Comparison of ENCODE assay signal across 8 mouse cellular contexts in the genomic region with DNA sequence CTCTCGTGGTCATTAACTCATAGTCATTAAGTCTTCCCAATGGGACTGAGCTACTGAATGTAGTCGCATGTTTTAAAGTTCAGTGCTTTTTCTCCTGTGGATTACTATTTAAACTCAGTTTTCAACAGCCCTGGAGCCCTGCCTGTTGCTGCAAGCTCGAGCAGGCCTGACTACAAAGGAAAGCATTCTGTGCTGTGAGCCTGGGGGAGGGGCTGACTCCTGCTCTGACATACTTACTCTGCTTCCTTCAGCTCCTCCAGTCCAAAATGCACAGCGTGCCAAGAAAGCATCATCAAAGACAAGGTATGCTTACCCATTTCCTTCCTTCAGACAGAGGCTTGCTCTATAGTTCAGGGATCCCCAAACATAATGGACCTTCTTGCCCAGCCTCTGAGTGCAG. TPM values are rescaled to one million over a fixed set of nuclear protein-coding genes. Genes with fewer than 3 reads are reported as not detected.
DNase-seq lines count a peak whose midpoint lies in the region; ATAC-seq and TF ChIP-seq lines count a peak whose summit lies in the region.
"Had no signal": no experiment of that assay in that cellular context is flagged by ENCODE, and none has a peak within 500 bp of the region (broad histone marks: within the 10 kb centered on the region; RNA-seq: fewer than 3 reads in every experiment).

No protein-coding gene starts in this region.

- TF ChIP-seq POLR2A in cerebellum, adult 2 months (IDR thresholded peaks at IDR 0.05; ENCODE audit: borderline replicate concordance, insufficient read depth, low read length) = no peak

- 39% methylated on average over 4 of the region's 4 CpGs for WGBS in lung, embryonic 16.5 days
- 32% methylated on average over 4 of the region's 4 CpGs for WGBS in embryonic facial prominence, embryonic 13.5 days
- WGBS in stomach, embryonic 16.5 days = 49% methylated on average over 4 of the region's 4 CpGs
- WGBS in liver, embryonic 12.5 days (ENCODE audit: insufficient replicate concordance) = 66% methylated on average over 4 of the region's 4 CpGs
- WGBS in cerebellum, adult 2 months = 47% methylated on average over 4 of the region's 4 CpGs

- H3K4me3 ChIP-seq in lung, embryonic 16.5 days (ENCODE audit: low read length) = no peak overlapping the region
- no peak overlapping the region for H3K4me3 ChIP-seq in embryonic facial prominence, embryonic 13.5 days
- no peak overlapping the region for H3K4me3 ChIP-seq in stomach, embryonic 16.5 days (replicated peaks; ENCODE audit: low read length)
- no peak overlapping the region for H3K4me3 ChIP-seq in liver, embryonic 12.5 days
- no peak overlapping the region for H3K4me3 ChIP-seq in cerebellum, adult 2 months (replicated peaks; ENCODE audit: insufficient read depth, low read depth, low read length)

- no peak for DNase-seq in lung, postnatal 14 days
- DNase-seq in kidney, adult 8-10 months = peak; percentile 30 to 38
- no peak for DNase-seq in cerebellum, adult 2 months

- TF ChIP-seq CTCF in cerebellum, adult 2 months (IDR thresholded peaks at IDR 0.05; ENCODE audit: borderline replicate concordance, insufficient read depth, low read depth, low read length) = no peak

- peak overlapping the region; percentile 69 for H3K27ac ChIP-seq in lung, embryonic 16.5 days (ENCODE audit: low read length)
- peak overlapping the region; percentile 78 for H3K27ac ChIP-seq in embryonic facial prominence, embryonic 13.5 days
- H3K27ac ChIP-seq in stomach, embryonic 16.5 days (ENCODE audit: low read length) = peak overlapping the region; percentile 74
- H3K27ac ChIP-seq in liver, embryonic 12.5 days = no peak overlapping the region
- H3K27ac ChIP-seq in cerebellum, adult 2 months (ENCODE audit: insufficient read depth, low read length) = no peak overlapping the region

- H3K9me3 ChIP-seq in lung, embryonic 16.5 days (ENCODE audit: control insufficient read depth, low read length) = no peaks in the 10 kb centered on the region
- H3K9me3 ChIP-seq in embryonic facial prominence, embryonic 13.5 days = no peaks in the 10 kb centered on the region
- H3K9me3 ChIP-seq in stomach, embryonic 16.5 days (replicated peaks; ENCODE audit: control insufficient read depth, low read length) = no peaks in the 10 kb centered on the region
- H3K9me3 ChIP-seq in liver, embryonic 12.5 days (replicated peaks) = no peaks in the 10 kb centered on the region

- no peaks in the 10 kb centered on the region for H3K27me3 ChIP-seq in lung, embryonic 16.5 days (ENCODE audit: control insufficient read depth, insufficient read depth, low read depth, low read length)
- no peaks in the 10 kb centered on the region for H3K27me3 ChIP-seq in embryonic facial prominence, embryonic 13.5 days
- no peaks in the 10 kb centered on the region for H3K27me3 ChIP-seq in stomach, embryonic 16.5 days (ENCODE audit: control insufficient read depth, insufficient read depth, low read length)
- no peaks in the 10 kb centered on the region for H3K27me3 ChIP-seq in liver, embryonic 12.5 days (replicated peaks)
- H3K27me3 ChIP-seq in cerebellum, adult 2 months (ENCODE audit: control insufficient read depth, insufficient read depth, low read length) = no peaks in the 10 kb centered on the region

- no peak overlapping the region for H3K4me2 ChIP-seq in lung, embryonic 16.5 days (ENCODE audit: low read depth, low read length)
- H3K4me2 ChIP-seq in embryonic facial prominence, embryonic 13.5 days = no peak overlapping the region
- H3K4me2 ChIP-seq in stomach, embryonic 16.5 days (ENCODE audit: low read depth, low read length) = no peak overlapping the region
- no peak overlapping the region for H3K4me2 ChIP-seq in liver, embryonic 12.5 days

- H3K36me3 ChIP-seq in lung, embryonic 16.5 days (ENCODE audit: control insufficient read depth, insufficient read depth, low read length) = peaks cover 4% of the 10 kb centered on the region; the same call in 1 of the 2 replicates
- peaks cover 53% of the 10 kb centered on the region for H3K36me3 ChIP-seq in embryonic facial prominence, embryonic 13.5 days
- no peaks in the 10 kb centered on the region for H3K36me3 ChIP-seq in stomach, embryonic 16.5 days (ENCODE audit: control insufficient read depth, insufficient read depth, low read length)
- peaks cover 30% of the 10 kb centered on the region for H3K36me3 ChIP-seq in liver, embryonic 12.5 days

- peak; percentile 64; the same call in 1 of the 2 replicates for ATAC-seq in lung, embryonic 16.5 days (ENCODE audit: low read depth)
- peak; percentile 79 for ATAC-seq in embryonic facial prominence, embryonic 13.5 days (ENCODE audit: insufficient number of reproducible peaks, insufficient read depth, low FRiP score, low TSS enrichment, low read depth)
- ATAC-seq in stomach, embryonic 16.5 days (ENCODE audit: insufficient read depth, low FRiP score) = peak; percentile 65
- ATAC-seq in liver, embryonic 12.5 days = no peak

- H3K4me1 ChIP-seq in lung, embryonic 16.5 days (replicated peaks; ENCODE audit: control insufficient read depth, insufficient read depth, low read length) = peaks cover 3% of the 10 kb centered on the region
- H3K4me1 ChIP-seq in embryonic facial prominence, embryonic 13.5 days = peaks cover 14% of the 10 kb centered on the region
- H3K4me1 ChIP-seq in stomach, embryonic 16.5 days (ENCODE audit: control insufficient read depth, insufficient read depth, low read length) = peaks cover 12% of the 10 kb centered on the region
- peaks cover 6% of the 10 kb centered on the region; the same call in 1 of the 2 replicates for H3K4me1 ChIP-seq in liver, embryonic 12.5 days
- H3K4me1 ChIP-seq in cerebellum, adult 2 months (ENCODE audit: control insufficient read depth, insufficient read depth, low read length) = peaks cover 42% of the 10 kb centered on the region

- no peak overlapping the region for H3K9ac ChIP-seq in lung, embryonic 16.5 days (ENCODE audit: low read length)
- H3K9ac ChIP-seq in embryonic facial prominence, embryonic 13.5 days = no peak overlapping the region
- no peak overlapping the region for H3K9ac ChIP-seq in stomach, embryonic 16.5 days (ENCODE audit: low read length)
- H3K9ac ChIP-seq in liver, embryonic 12.5 days = no peak overlapping the region

RNA-seq across cellular contexts. Expression of gene Amn, which starts 32.1 kb away (rescaled TPM):
- 0.44 and 0.69 TPM in 2 replicates for polyA plus RNA-seq in lung, embryonic 16.5 days (2015; fragmentation: Nextera tagmentation; extraction: Ambion mirVana)
- 1.5 and 1.8 TPM in 2 replicates for polyA plus RNA-seq in embryonic facial prominence, embryonic 13.5 days (2015; fragmentation: Nextera tagmentation; extraction: Ambion mirVana)
- 11.3 and 16.3 TPM in 2 replicates for polyA plus RNA-seq in stomach, embryonic 16.5 days (2015; fragmentation: Nextera tagmentation; extraction: Ambion mirVana)
- polyA plus RNA-seq in liver, embryonic 12.5 days (2016; fragmentation: Nextera tagmentation; extraction: Ambion mirVana) = 2.0 and 2.2 TPM in 2 replicates
- polyA plus RNA-seq in cerebellum, adult 2 months (2012; rRNA removed) = 6.4 and 9.6 TPM in 2 replicates

RNA-seq across cellular contexts. Expression of gene 4930595D18Rik, which starts 54.5 kb away (rescaled TPM):
- not detected in 2 replicates for polyA plus RNA-seq in lung, embryonic 16.5 days (2015; fragmentation: Nextera tagmentation; extraction: Ambion mirVana)
- polyA plus RNA-seq in embryonic facial prominence, embryonic 13.5 days (2015; fragmentation: Nextera tagmentation; extraction: Ambion mirVana) = not detected in 2 replicates
- not detected in 2 replicates for polyA plus RNA-seq in stomach, embryonic 16.5 days (2015; fragmentation: Nextera tagmentation; extraction: Ambion mirVana)
- polyA plus RNA-seq in liver, embryonic 12.5 days (2016; fragmentation: Nextera tagmentation; extraction: Ambion mirVana) = not detected in 2 replicates
- not detected in 2 replicates for polyA plus RNA-seq in cerebellum, adult 2 months (2012; rRNA removed)
- polyA plus RNA-seq: neural tube, embryonic 14.5 days had no signal

Comparison
In these comparisons a context has a peak if more than half of its experiments do, and no peak if none do; other contexts are left out.
1. H3K27ac ChIP-seq: peak in lung, embryonic 16.5 days (single experiment), embryonic facial prominence, embryonic 13.5 days (single experiment) and stomach, embryonic 16.5 days (single experiment); none in liver, embryonic 12.5 days (single experiment) and cerebellum, adult 2 months (single experiment).
2. DNase-seq: peak in kidney, adult 8-10 months (2 of 2); none in lung, postnatal 14 days (single experiment) and cerebellum, adult 2 months (0 of 2).